Mouse (Mus musculus) embryonic stem cell, embryonic (primary cell): ENCODE data around the gene Il16.

ENCODE experiments used
- CTCF ChIA-PET, 4 experiments: fragments of 300-600 bp in 2 of 4; fragments of 350-600 bp in 2 of 4; sonication (Branson Sonifier 250); formaldehyde crosslinking; loops; one replicate each; lab custom pipeline; 2022; ENCODE audit warnings: inconsistent platforms in 2 of 4; lab: Charles Lee
- POLR2A ChIA-PET, 4 experiments: fragments of 300-600 bp in 2 of 4; fragments of 350-600 bp in 2 of 4; sonication (Branson Sonifier 250); formaldehyde crosslinking; loops; one replicate each; lab custom pipeline; 2022; ENCODE audit warnings: antibody characterized with exemption in 4 of 4, inconsistent platforms in 1 of 4; lab: Charles Lee

The Il16 gene

DNA sequence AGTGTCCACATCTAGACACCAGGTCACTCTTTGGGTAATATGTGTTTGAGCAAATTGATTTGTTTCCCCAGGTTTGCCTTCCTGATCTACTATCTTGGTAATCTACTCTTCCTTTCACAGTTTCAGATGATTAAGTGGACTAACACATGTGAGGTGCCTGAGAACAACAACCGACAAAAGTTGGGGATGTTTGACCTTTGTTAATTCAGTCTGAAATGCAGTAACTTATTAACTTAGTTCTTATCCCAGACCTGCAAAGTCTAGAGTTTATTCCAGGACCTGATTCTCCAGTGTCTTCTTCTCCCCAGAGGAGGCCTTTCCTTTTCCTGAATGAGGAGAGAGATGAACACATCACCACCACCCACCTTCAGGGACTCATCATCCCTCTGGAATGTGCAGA is 133.6 kb downstream of the Il16 start:
- ChIA-PET POLR2A (interaction anchor here in 1 of 4 experiments (0.5 kb wide), 1 partner anchor 198 kb away, joined by 3 read pairs; no protein-coding TSS in a partner anchor), CTCF (no interaction called here)

GRCm38 (mm10) chr7:83609891-83610290 is 135.6 kb downstream of the Il16 start:
- POLR2A ChIA-PET: no interaction called here
- CTCF ChIA-PET: interaction anchor here in 1 of 4 experiments (1.2 kb wide), 1 partner anchor 50 kb away, joined by 3 read pairs; no protein-coding TSS in a partner anchor

GRCm38 (mm10) chr7:83606796-83607195 is 138.7 kb downstream of the Il16 start:
- ChIA-PET CTCF (no interaction called here), POLR2A (no interaction called here)

DNA sequence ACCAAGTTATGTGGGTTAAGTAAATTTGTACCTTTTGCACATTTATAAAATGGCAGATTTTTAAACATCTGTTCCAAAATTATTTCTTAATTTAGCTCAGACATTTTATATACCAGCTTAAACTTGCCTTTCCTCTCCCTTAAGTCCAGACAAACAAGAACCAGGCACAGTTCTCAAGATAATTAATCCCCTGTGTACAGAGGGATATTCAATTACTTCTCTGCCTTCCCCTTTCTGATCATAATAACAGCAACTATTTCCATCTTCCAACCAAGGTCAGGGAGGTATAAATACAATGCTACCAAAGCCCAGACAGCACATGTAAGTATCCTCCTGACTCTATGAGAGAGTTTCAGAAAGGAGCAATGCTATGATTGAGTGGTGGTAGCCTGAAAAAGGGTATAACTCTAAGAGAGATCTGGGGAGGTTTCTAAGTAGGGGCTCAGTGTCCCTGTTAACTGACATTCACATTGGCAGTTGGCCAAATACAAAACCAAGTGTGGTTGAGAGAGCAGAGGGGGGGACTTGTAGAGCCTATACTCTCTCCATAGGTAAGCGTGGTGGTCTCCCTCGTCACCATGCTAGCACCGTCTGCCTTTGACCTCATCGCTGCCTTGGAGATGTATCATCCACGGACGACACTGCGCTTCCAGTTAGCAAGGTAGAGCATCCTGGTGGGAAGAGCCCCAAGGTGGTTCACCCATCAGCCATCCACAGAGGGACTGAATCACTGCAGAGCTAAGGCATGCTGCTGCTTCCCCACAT is 141.2 kb downstream of the Il16 start:
- ChIA-PET CTCF (interaction anchor here in 1 of 4 experiments (0.5 kb wide), 1 partner anchor 109 kb away, joined by 3 read pairs; no protein-coding TSS in a partner anchor), POLR2A (no interaction called here)

- CTCF ChIA-PET: interaction anchor here in 3 of 4 experiments (0.5 to 1.8 kb wide), 8 partner anchors 10 to 1240 kb away, joined by 3 to 7 read pairs (median 5); partner anchors contain the start of gene Stard5 (in 2 of the 3)
- POLR2A ChIA-PET: interaction anchor here in 3 of 4 experiments (0.8 to 1.9 kb wide), 4 partner anchors 10 to 36 kb away, joined by 3 to 6 read pairs (median 4); no protein-coding TSS in a partner anchor
These were observed 145.6 kb downstream of the Il16 start for GRCm38 (mm10) chr7:83599913-83600286.

GRCm38 (mm10) chr7:83598997-83599912 is 146.3 kb downstream of the Il16 start:
- CTCF ChIA-PET: interaction anchor here in 3 of 4 experiments (0.5 to 1.8 kb wide), 9 partner anchors 9 to 1240 kb away, joined by 3 to 7 read pairs (median 5); partner anchors contain the start of gene Stard5 (in 2 of the 3)

DNA sequence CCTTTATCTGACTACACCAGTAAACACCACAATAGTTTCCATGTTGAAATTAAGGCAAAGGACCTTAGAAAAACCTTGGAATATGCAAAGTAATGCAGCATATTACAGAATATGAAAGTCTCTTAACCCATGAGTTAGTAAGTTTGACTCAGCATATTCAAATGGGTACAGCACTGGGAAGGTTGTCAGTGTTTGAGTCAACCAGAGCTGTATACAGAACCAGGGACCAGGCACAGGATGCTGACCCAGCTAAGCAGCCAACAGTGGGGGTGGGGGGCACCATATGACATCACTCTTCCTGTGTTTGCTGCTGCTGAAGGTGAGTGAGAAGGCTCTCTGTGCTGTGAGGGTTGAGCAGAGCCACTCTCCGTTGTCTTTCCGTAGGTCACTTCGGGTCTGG is 148.5 kb downstream of the Il16 start:
- ChIA-PET POLR2A (no interaction called here), CTCF (no interaction called here)

More at GRCm38 (mm10) chr7:83598997-83599912, 146.3 kb downstream of the Il16 start:
- POLR2A ChIA-PET: interaction anchor here in 3 of 4 experiments (0.7 to 1.9 kb wide), 5 partner anchors 9 to 36 kb away, joined by 3 to 6 read pairs (median 3); no protein-coding TSS in a partner anchor

DNA sequence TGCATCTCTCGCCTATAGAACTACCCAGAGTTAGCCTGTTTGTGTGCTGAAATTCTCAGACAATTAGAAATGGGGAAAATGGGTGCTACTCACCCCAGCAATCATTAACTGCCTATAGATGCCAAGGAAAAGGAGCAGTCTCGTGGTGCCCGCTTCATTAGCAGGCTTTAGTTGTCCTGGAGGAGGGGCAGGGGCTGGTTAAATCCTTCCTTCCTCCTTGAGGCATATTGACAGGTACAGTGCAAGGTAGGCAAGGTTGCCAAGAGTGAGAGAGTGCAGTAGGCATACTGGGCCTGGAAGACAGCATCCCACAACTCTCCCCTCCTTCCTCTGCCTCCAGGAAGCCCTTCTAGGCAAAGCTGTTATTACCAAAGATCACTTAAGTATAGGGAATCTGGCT is 151.5 kb downstream of the Il16 start:
- CTCF ChIA-PET: no interaction called here
- POLR2A ChIA-PET: no interaction called here
